Mouse (Mus musculus): ENCODE measurements around the gene Slc9a3r1. TPM values are rescaled to one million over a fixed set of nuclear protein-coding genes. Genes with fewer than 3 reads are reported as not detected.

The Slc9a3r1 gene
- polyA plus RNA-seq, 1 experiment, result 40.5 TPM

- TF ChIP-seq CTCF (IDR thresholded peaks at IDR 0.05; ENCODE audit: borderline replicate concordance, extremely low read depth, insufficient read depth, insufficient read length) (no peak), POLR2A (IDR thresholded peaks at IDR 0.05; ENCODE audit: borderline replicate concordance, extremely low read depth, insufficient read depth, insufficient read length, poor library complexity, severe bottlenecking) (no peak)
- DNase-seq (ENCODE audit: low read depth), result no peak
Measured at GRCm38 (mm10) chr11:115178766-115179165, 15.6 kb downstream of the Slc9a3r1 start.

GRCm38 (mm10) chr11:115179191-115179590 is 16.1 kb downstream of the Slc9a3r1 start:
- TF ChIP-seq POLR2A (IDR thresholded peaks at IDR 0.05; ENCODE audit: borderline replicate concordance, extremely low read depth, insufficient read depth, insufficient read length, poor library complexity, severe bottlenecking), result no peak
- no peak for TF ChIP-seq CTCF (IDR thresholded peaks at IDR 0.05; ENCODE audit: borderline replicate concordance, extremely low read depth, insufficient read depth, insufficient read length)
- peak; percentile 78 for DNase-seq (ENCODE audit: low read depth)

GRCm38 (mm10) chr11:115179881-115180280 is 16.7 kb downstream of the Slc9a3r1 start:
- no peak for DNase-seq (ENCODE audit: low read depth)
- TF ChIP-seq CTCF (IDR thresholded peaks at IDR 0.05; ENCODE audit: borderline replicate concordance, extremely low read depth, insufficient read depth, insufficient read length) (no peak), POLR2A (IDR thresholded peaks at IDR 0.05; ENCODE audit: borderline replicate concordance, extremely low read depth, insufficient read depth, insufficient read length, poor library complexity, severe bottlenecking) (no peak)

GRCm38 (mm10) chr11:115181913-115182638 is 18.9 kb downstream of the Slc9a3r1 start:
- TF ChIP-seq POLR2A (IDR thresholded peaks at IDR 0.05; ENCODE audit: borderline replicate concordance, extremely low read depth, insufficient read depth, insufficient read length, poor library complexity, severe bottlenecking) (no peak), CTCF (IDR thresholded peaks at IDR 0.05; ENCODE audit: borderline replicate concordance, extremely low read depth, insufficient read depth, insufficient read length) (peak; percentile 95)
- peak; percentile 77 for DNase-seq (ENCODE audit: low read depth)

GRCm38 (mm10) chr11:115184973-115185372 is 21.8 kb downstream of the Slc9a3r1 start:
- DNase-seq (ENCODE audit: low read depth), result no peak
- TF ChIP-seq POLR2A (IDR thresholded peaks at IDR 0.05; ENCODE audit: borderline replicate concordance, extremely low read depth, insufficient read depth, insufficient read length, poor library complexity, severe bottlenecking) (no peak), CTCF (IDR thresholded peaks at IDR 0.05; ENCODE audit: borderline replicate concordance, extremely low read depth, insufficient read depth, insufficient read length) (no peak)

GRCm38 (mm10) chr11:115187224-115187639 is 24.1 kb downstream of the Slc9a3r1 start, which contains the start of gene Tmem104:
Tmem104 (plus strand) TSS chr11:115187487.
- TF ChIP-seq CTCF (IDR thresholded peaks at IDR 0.05; ENCODE audit: borderline replicate concordance, extremely low read depth, insufficient read depth, insufficient read length), result no peak
- peak; percentile 94 for TF ChIP-seq POLR2A (IDR thresholded peaks at IDR 0.05; ENCODE audit: borderline replicate concordance, extremely low read depth, insufficient read depth, insufficient read length, poor library complexity, severe bottlenecking)
- DNase-seq (ENCODE audit: low read depth), result peak; percentile 99

- no peak for DNase-seq (ENCODE audit: low read depth)
- TF ChIP-seq POLR2A (IDR thresholded peaks at IDR 0.05; ENCODE audit: borderline replicate concordance, extremely low read depth, insufficient read depth, insufficient read length, poor library complexity, severe bottlenecking), result no peak
- no peak for TF ChIP-seq CTCF (IDR thresholded peaks at IDR 0.05; ENCODE audit: borderline replicate concordance, extremely low read depth, insufficient read depth, insufficient read length)
Measured at GRCm38 (mm10) chr11:115187693-115188092, 24.6 kb downstream of the Slc9a3r1 start, which contains the start of gene Nat9. Nat9 (minus strand) TSS chr11:115187859.

GRCm38 (mm10) chr11:115188539-115189231 is 25.5 kb downstream of the Slc9a3r1 start:
- DNase-seq (ENCODE audit: low read depth), result no peak
- TF ChIP-seq POLR2A (IDR thresholded peaks at IDR 0.05; ENCODE audit: borderline replicate concordance, extremely low read depth, insufficient read depth, insufficient read length, poor library complexity, severe bottlenecking) (no peak), CTCF (IDR thresholded peaks at IDR 0.05; ENCODE audit: borderline replicate concordance, extremely low read depth, insufficient read depth, insufficient read length) (no peak)

GRCm38 (mm10) chr11:115189304-115189703 is 26.2 kb downstream of the Slc9a3r1 start:
- TF ChIP-seq CTCF (IDR thresholded peaks at IDR 0.05; ENCODE audit: borderline replicate concordance, extremely low read depth, insufficient read depth, insufficient read length) (no peak), POLR2A (IDR thresholded peaks at IDR 0.05; ENCODE audit: borderline replicate concordance, extremely low read depth, insufficient read depth, insufficient read length, poor library complexity, severe bottlenecking) (no peak)
- DNase-seq (ENCODE audit: low read depth), result no peak

GRCm38 (mm10) chr11:115192180-115192579 is 29.0 kb downstream of the Slc9a3r1 start:
- DNase-seq (ENCODE audit: low read depth), result no peak
- TF ChIP-seq CTCF (IDR thresholded peaks at IDR 0.05; ENCODE audit: borderline replicate concordance, extremely low read depth, insufficient read depth, insufficient read length) (no peak), POLR2A (IDR thresholded peaks at IDR 0.05; ENCODE audit: borderline replicate concordance, extremely low read depth, insufficient read depth, insufficient read length, poor library complexity, severe bottlenecking) (no peak)

GRCm38 (mm10) chr11:115194693-115195092 is 31.6 kb downstream of the Slc9a3r1 start:
- DNase-seq (ENCODE audit: low read depth), result no peak
- TF ChIP-seq CTCF (IDR thresholded peaks at IDR 0.05; ENCODE audit: borderline replicate concordance, extremely low read depth, insufficient read depth, insufficient read length), result no peak
- TF ChIP-seq POLR2A (IDR thresholded peaks at IDR 0.05; ENCODE audit: borderline replicate concordance, extremely low read depth, insufficient read depth, insufficient read length, poor library complexity, severe bottlenecking), result no peak
